Mouse (Mus musculus) ES-Bruce4 (cell line): ENCODE measurements around the gene Alpi.

Experiments used
- CTCF ChIP-seq: IDR thresholded peaks from one replicate; pipeline ENCODE4 v1.8.1; 2011; ENCODE audit warnings: low read depth, low read length
- EP300 ChIP-seq: IDR thresholded peaks from 2 replicates; pipeline ENCODE4 v1.6.1; 2011; ENCODE audit warnings: low read depth, low read length; ENCODE audit not compliant: insufficient read depth
- POLR2A ChIP-seq: IDR thresholded peaks from one replicate; pipeline ENCODE4 v1.8.1; 2011; ENCODE audit warnings: low read length; ENCODE audit not compliant: insufficient read depth

DNA sequence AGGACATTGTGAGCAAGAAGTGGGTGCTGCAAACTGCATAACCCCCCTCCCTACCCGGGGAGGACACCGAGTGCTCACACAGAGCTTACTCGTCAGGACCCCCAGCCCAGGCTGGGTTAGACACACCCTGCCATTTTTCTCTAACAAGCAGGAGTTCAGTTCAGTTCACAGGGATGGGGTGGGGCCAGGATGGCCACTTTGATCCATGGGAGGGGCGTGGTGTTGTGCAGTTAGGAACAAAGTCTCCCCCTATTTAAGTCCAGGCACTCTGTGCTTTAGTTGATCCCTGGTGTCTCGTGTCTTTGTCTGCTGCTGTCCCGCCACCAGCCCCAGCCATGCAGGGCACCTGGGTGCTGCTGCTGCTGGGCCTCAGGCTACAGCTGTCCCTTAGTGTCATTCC lies 23.3 kb upstream of the Alpi start, which contains the start of gene Akp3:
- TF ChIP-seq CTCF, result no peak
- no peak for TF ChIP-seq POLR2A
- TF ChIP-seq EP300, result no peak
